Mouse (Mus musculus): ENCODE measurements at regions not wholly inside any gene's neighbourhood (a gene's known extent, or its start where the extent isn't known, plus 50 kb on each side); places are given as distances from the start of the nearest gene placed in this dataset.

DNA sequence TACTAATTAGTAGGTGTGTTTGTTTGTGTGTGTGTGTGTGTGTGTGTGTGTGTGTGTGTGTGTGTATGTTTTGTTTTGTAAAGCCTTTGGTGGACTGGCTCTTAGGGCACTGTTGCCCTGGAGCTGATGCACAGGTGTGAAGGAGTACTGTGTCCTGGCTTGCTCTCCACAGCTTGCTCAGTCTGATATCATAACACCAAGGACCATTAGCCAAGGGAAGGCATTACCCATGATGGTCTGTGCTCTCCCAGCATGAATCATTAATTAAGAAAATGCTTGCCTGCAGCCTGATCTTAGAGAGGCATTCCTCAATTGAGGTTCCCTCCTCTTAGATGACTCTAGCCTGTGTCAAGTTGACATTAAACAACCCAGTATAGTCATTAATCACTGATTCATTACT lies 54.7 kb downstream of the Spry2 start:
- ATAC-seq (replicated peaks; ENCODE audit: low FRiP score): peak; percentile 69
- Histone ChIP-seq H3K4me3 (replicated peaks) (no peak overlapping the region), H3K4me2 (no peak overlapping the region), H3K4me1 (0 out of 2 replicates have a peak, but pooled peaks cover 2% of the 10 kb centered on the region), H3K27ac (no peak overlapping the region), H3K36me3 (no peaks in the 10 kb centered on the region), H3K9me3 (replicated peaks) (no peaks in the 10 kb centered on the region; the same call in 1 of the 2 replicates), H3K27me3 (no peaks in the 10 kb centered on the region), H3K9ac (no peak overlapping the region)

GRCm38 (mm10) chr14:105837533-105837932 lies 59.1 kb downstream of the Spry2 start:
- H3K4me1 ChIP-seq: 0 out of 2 replicates have a peak, but pooled peaks cover 2% of the 10 kb centered on the region
- H3K4me3 ChIP-seq (replicated peaks): no peak overlapping the region
- 82% methylated on average over 3 of the region's 3 CpGs for WGBS
- no peaks in the 10 kb centered on the region for H3K36me3 ChIP-seq
- no peak overlapping the region for H3K9ac ChIP-seq
- no peak for ATAC-seq (replicated peaks; ENCODE audit: low FRiP score)
- H3K27ac ChIP-seq: no peak overlapping the region
- no peak overlapping the region for H3K4me2 ChIP-seq
- H3K27me3 ChIP-seq: no peaks in the 10 kb centered on the region
- H3K9me3 ChIP-seq (replicated peaks): no peaks in the 10 kb centered on the region

GRCm38 (mm10) chr14:105830701-105831100 lies 65.9 kb downstream of the Spry2 start:
- Histone ChIP-seq H3K4me3 (replicated peaks) (no peak overlapping the region), H3K27ac (no peak overlapping the region), H3K36me3 (no peaks in the 10 kb centered on the region), H3K27me3 (no peaks in the 10 kb centered on the region), H3K4me2 (no peak overlapping the region), H3K9me3 (replicated peaks) (no peaks in the 10 kb centered on the region), H3K4me1 (0 out of 2 replicates have a peak, but pooled peaks cover 3% of the 10 kb centered on the region), H3K9ac (no peak overlapping the region)
- ATAC-seq (replicated peaks; ENCODE audit: low FRiP score): no peak
- WGBS: 92% methylated on average over 12 of the region's 12 CpGs

- no peaks in the 10 kb centered on the region for H3K27me3 ChIP-seq
- no peaks in the 10 kb centered on the region for H3K36me3 ChIP-seq
- 74% methylated on average over 4 of the region's 4 CpGs for WGBS
- no peak overlapping the region for H3K4me3 ChIP-seq (replicated peaks)
- H3K4me1 ChIP-seq: 0 out of 2 replicates have a peak, but pooled peaks cover 3% of the 10 kb centered on the region
- H3K4me2 ChIP-seq: no peak overlapping the region
- H3K9me3 ChIP-seq (replicated peaks): no peaks in the 10 kb centered on the region
- H3K9ac ChIP-seq: no peak overlapping the region
- no peak for ATAC-seq (replicated peaks; ENCODE audit: low FRiP score)
- no peak overlapping the region for H3K27ac ChIP-seq
These were observed 66.3 kb downstream of the Spry2 start for GRCm38 (mm10) chr14:105830301-105830700.

DNA sequence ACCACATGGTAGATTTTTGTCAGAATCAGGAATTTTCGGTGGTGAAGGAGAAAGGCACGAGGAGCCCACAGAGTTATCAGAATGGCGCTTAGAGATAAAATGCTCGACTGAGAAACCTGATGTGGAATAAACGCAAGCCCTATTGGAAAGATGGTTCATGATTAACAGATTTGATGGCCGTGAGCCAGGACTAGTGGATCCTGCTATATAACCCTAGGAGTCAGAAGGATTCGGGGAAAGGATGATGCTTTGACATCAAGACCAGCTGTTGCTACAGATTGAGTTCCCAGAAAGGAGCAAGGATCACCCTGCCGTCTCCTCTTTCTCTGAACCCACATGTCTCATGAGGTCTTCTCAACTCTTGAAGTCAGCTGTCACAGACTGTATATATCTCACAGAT lies 73.5 kb downstream of the Spry2 start:
- H3K4me3 ChIP-seq (replicated peaks): no peak overlapping the region
- H3K36me3 ChIP-seq: no peaks in the 10 kb centered on the region
- WGBS: 48% methylated on average over 8 of the region's 8 CpGs
- no peak overlapping the region for H3K9ac ChIP-seq
- no peak overlapping the region for H3K4me2 ChIP-seq
- no peaks in the 10 kb centered on the region for H3K27me3 ChIP-seq
- peak; percentile 55 for ATAC-seq (replicated peaks; ENCODE audit: low FRiP score)
- H3K4me1 ChIP-seq: 0 out of 2 replicates have a peak, but pooled peaks cover 3% of the 10 kb centered on the region
- H3K27ac ChIP-seq: no peak overlapping the region
- H3K9me3 ChIP-seq (replicated peaks): 0 out of 2 replicates have a peak, but pooled peaks cover 3% of the 10 kb centered on the region

- Histone ChIP-seq H3K4me2 (no peak overlapping the region), H3K4me3 (replicated peaks) (no peak overlapping the region), H3K27me3 (no peaks in the 10 kb centered on the region), H3K9me3 (replicated peaks) (0 out of 2 replicates have a peak, but pooled peaks cover 3% of the 10 kb centered on the region), H3K9ac (no peak overlapping the region), H3K27ac (no peak overlapping the region), H3K4me1 (0 out of 2 replicates have a peak, but pooled peaks cover 3% of the 10 kb centered on the region), H3K36me3 (no peaks in the 10 kb centered on the region)
- no peak; the same call in 1 of the 2 replicates for ATAC-seq (replicated peaks; ENCODE audit: low FRiP score)
- 74% methylated on average over 9 of the region's 9 CpGs for WGBS
These were observed 74.0 kb downstream of the Spry2 start for GRCm38 (mm10) chr14:105822653-105823052.

- no peak overlapping the region for H3K4me3 ChIP-seq (replicated peaks)
- H3K4me1 ChIP-seq: peaks cover 12% of the 10 kb centered on the region
- H3K4me2 ChIP-seq: no peak overlapping the region
- no peak overlapping the region for H3K9ac ChIP-seq
- H3K27ac ChIP-seq: no peak overlapping the region
- H3K27me3 ChIP-seq: no peaks in the 10 kb centered on the region
- H3K9me3 ChIP-seq (replicated peaks): 0 out of 2 replicates have a peak, but pooled peaks cover 3% of the 10 kb centered on the region
- WGBS: 96% methylated on average over 2 of the region's 2 CpGs
- no peak for ATAC-seq (replicated peaks; ENCODE audit: low FRiP score)
- no peaks in the 10 kb centered on the region for H3K36me3 ChIP-seq
These were observed 77.1 kb downstream of the Spry2 start for GRCm38 (mm10) chr14:105819534-105819933.

- no peak overlapping the region for H3K4me3 ChIP-seq (replicated peaks)
- 0 out of 2 replicates have a peak, but pooled peaks cover 3% of the 10 kb centered on the region for H3K9me3 ChIP-seq (replicated peaks)
- H3K4me2 ChIP-seq: no peak overlapping the region
- no peak for ATAC-seq (replicated peaks; ENCODE audit: low FRiP score)
- peaks cover 13% of the 10 kb centered on the region for H3K4me1 ChIP-seq
- no peaks in the 10 kb centered on the region for H3K27me3 ChIP-seq
- H3K9ac ChIP-seq: no peak overlapping the region
- WGBS: 90% methylated on average over 3 of the region's 3 CpGs
- H3K27ac ChIP-seq: no peak overlapping the region
- no peaks in the 10 kb centered on the region for H3K36me3 ChIP-seq
These were observed 77.8 kb downstream of the Spry2 start for GRCm38 (mm10) chr14:105818841-105819240.

DNA sequence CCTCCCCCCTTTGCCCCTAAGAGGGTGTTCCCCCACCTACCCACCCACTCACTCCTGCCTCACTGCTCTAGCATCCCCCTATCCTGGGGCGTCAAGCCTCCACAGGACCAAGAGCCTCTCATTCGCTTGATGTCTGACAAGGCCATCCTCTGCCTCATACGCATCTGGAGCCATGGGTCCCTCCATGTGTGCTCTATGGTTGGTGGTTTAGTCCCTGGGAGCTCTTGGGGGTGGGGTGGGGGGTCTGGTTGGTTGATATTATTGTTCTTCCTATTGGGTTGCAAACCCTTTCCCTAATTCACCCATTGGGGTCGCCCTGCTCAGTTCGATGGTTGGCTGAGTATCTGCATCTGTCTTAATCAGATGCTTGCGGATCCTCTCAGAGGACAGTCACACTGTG lies 79.1 kb downstream of the Spry2 start:
- no peak for ATAC-seq (replicated peaks; ENCODE audit: low FRiP score)
- H3K27me3 ChIP-seq: no peaks in the 10 kb centered on the region
- WGBS: 93% methylated on average over 6 of the region's 6 CpGs
- H3K27ac ChIP-seq: no peak overlapping the region
- H3K4me3 ChIP-seq (replicated peaks): no peak overlapping the region
- no peak overlapping the region for H3K4me2 ChIP-seq
- 0 out of 2 replicates have a peak, but pooled peaks cover 3% of the 10 kb centered on the region for H3K9me3 ChIP-seq (replicated peaks)
- H3K36me3 ChIP-seq: no peaks in the 10 kb centered on the region
- H3K9ac ChIP-seq: no peak overlapping the region
- peaks cover 15% of the 10 kb centered on the region for H3K4me1 ChIP-seq

DNA sequence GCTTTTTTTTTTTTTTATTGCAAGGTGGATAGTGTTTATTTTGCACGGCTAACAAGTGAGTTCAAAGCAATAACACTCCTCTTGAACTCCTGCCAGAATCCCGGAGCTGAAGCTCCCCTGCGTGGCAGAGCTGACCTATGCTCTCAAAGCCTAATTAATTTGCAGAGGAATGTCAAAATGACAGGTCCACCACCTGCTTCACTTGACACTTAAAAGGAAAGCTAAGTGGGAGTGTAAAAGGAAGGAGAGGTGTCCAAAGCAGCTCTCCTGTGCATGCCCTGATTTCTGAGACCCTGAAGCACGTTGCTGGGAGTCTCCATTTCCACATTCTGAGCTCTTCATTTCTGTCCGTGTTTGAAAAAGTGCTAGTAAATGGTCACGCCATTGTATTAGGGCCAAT lies 80.8 kb downstream of the Spry2 start:
- ATAC-seq (replicated peaks; ENCODE audit: low FRiP score): peak; percentile 77
- peak overlapping the region; percentile 60 for H3K4me2 ChIP-seq
- H3K9ac ChIP-seq: no peak overlapping the region
- no peaks in the 10 kb centered on the region for H3K27me3 ChIP-seq
- no peaks in the 10 kb centered on the region for H3K36me3 ChIP-seq
- WGBS: 13% methylated on average over 6 of the region's 6 CpGs
- peak overlapping the region; percentile 45; the same call in 1 of the 2 replicates for H3K27ac ChIP-seq
- H3K4me3 ChIP-seq (replicated peaks): peak overlapping the region; percentile 34
- H3K9me3 ChIP-seq (replicated peaks): 0 out of 2 replicates have a peak, but pooled peaks cover 3% of the 10 kb centered on the region
- peaks cover 15% of the 10 kb centered on the region for H3K4me1 ChIP-seq

DNA sequence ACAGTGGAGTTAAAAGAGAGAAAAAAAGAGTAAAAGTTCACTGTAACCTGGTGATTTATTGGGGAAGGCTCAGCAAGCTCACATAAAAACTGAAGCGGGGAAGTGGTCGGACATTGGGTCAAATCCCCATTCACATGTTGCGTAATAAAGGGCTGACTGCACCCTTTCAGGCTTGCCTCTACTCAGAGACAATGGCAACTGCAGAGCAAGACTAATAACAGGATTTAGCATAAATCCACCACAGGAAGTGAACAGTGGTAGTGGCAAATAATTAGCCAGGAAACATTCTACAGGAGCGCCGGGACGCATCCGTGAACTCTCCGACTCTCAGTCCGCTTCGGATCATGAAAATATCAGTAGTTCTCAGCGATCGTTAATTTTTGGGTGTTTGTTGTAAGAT lies 81.3 kb downstream of the Spry2 start:
- Histone ChIP-seq H3K36me3 (no peaks in the 10 kb centered on the region), H3K4me1 (peaks cover 15% of the 10 kb centered on the region), H3K4me2 (peak overlapping the region; percentile 60), H3K4me3 (replicated peaks) (peak overlapping the region; percentile 34), H3K9me3 (replicated peaks) (0 out of 2 replicates have a peak, but pooled peaks cover 3% of the 10 kb centered on the region), H3K27me3 (no peaks in the 10 kb centered on the region), H3K9ac (no peak overlapping the region), H3K27ac (peak overlapping the region; percentile 45)
- peak; percentile 90 for ATAC-seq (replicated peaks; ENCODE audit: low FRiP score)
- WGBS: 2% methylated on average over 12 of the region's 12 CpGs

DNA sequence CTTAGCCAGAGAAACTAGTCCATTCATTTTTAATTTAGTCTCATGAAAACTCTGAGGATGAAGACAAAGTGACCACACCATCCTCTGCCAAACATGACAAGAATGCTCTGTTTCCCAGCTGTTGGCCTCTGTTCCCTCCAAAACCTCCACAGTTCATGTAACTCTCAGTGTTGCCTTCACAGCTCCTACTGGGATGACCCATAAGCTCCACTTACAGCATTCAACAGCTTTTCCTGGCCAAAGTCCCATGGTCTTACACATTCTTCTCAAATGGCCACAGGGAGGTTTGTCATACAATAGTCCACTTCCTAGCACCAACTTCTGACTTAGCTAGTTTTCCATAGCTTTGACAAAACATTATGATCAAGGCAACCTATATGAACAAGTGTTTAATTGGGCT lies 83.0 kb downstream of the Spry2 start:
- no peaks in the 10 kb centered on the region for H3K9me3 ChIP-seq (replicated peaks)
- H3K4me3 ChIP-seq (replicated peaks): no peak overlapping the region
- ATAC-seq (replicated peaks; ENCODE audit: low FRiP score): no peak
- no peak overlapping the region for H3K9ac ChIP-seq
- no peak overlapping the region for H3K4me2 ChIP-seq
- H3K36me3 ChIP-seq: no peaks in the 10 kb centered on the region
- no peaks in the 10 kb centered on the region for H3K27me3 ChIP-seq
- H3K27ac ChIP-seq: no peak overlapping the region
- H3K4me1 ChIP-seq: peaks cover 15% of the 10 kb centered on the region

DNA sequence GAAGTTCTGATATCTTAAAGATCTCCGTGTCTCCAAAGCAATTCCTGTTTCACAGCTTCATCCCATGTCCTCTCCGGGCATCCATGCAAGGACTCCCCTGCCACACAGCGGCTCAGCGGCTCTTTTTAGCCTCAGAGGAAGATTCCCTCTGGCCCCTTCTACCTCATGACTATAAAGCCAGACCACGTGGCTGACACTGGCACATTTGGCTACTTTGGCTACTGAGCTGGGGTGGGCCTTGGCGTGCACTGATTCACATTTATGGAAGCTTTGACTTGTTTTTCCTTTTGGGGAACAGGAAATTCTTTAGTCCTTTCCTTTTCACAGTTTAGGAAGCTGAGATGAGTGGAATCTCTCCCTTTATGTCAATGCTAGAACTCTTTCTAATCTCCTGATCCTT lies 83.5 kb downstream of the Spry2 start:
- no peak overlapping the region for H3K27ac ChIP-seq
- 80% methylated on average over 6 of the region's 6 CpGs for WGBS

More for the DNA sequence above, 83.5 kb downstream of the Spry2 start:
- peaks cover 15% of the 10 kb centered on the region for H3K4me1 ChIP-seq
- no peaks in the 10 kb centered on the region for H3K27me3 ChIP-seq
- H3K9ac ChIP-seq: no peak overlapping the region
- H3K4me2 ChIP-seq: no peak overlapping the region
- no peaks in the 10 kb centered on the region for H3K36me3 ChIP-seq
- H3K4me3 ChIP-seq (replicated peaks): no peak overlapping the region
- H3K9me3 ChIP-seq (replicated peaks): no peaks in the 10 kb centered on the region
- no peak for ATAC-seq (replicated peaks; ENCODE audit: low FRiP score)

All from kidney, embryonic 15.5 days (tissue).